Mouse (Mus musculus) ES-Bruce4 (cell line): ENCODE measurements around the gene 1810030O07Rik. TPM values are rescaled to one million over a fixed set of nuclear protein-coding genes. Genes with fewer than 3 reads are reported as not detected.
A peak's percentile ranks its signal among the peaks of the same experiment; 100 is the strongest.
"Not testable (repeated sequence)": the region's sequence is repeated elsewhere in the genome, so short reads cannot be mapped to it uniquely, and the experiment has no call there.

Source experiments
- H3K27ac ChIP-seq: 2 replicates; pipeline ENCODE4 v1.5.1; 2012; ENCODE audit warnings: low read length, inconsistent platforms; ENCODE audit not compliant: insufficient read depth
- H3K27me3 ChIP-seq: 2 replicates; pipeline ENCODE4 v1.6.1; 2012; ENCODE audit warnings: mild to moderate bottlenecking, low read length, inconsistent platforms; ENCODE audit not compliant: control insufficient read depth, poor library complexity, insufficient read depth, severe bottlenecking
- H3K36me3 ChIP-seq: 2 replicates; pipeline ENCODE4 v1.6.1; 2012; ENCODE audit warnings: inconsistent platforms, mild to moderate bottlenecking, low read length, moderate library complexity; ENCODE audit not compliant: control insufficient read depth, poor library complexity, insufficient read depth, severe bottlenecking
- H3K4me1 ChIP-seq: one replicate; pipeline ENCODE4 v1.8.1; 2011; ENCODE audit warnings: low read length; ENCODE audit not compliant: control insufficient read depth, insufficient read depth
- H3K4me3 ChIP-seq: 2 replicates; pipeline ENCODE4 v1.5.1; 2011; ENCODE audit warnings: low read depth, mild to moderate bottlenecking, low read length
- H3K9ac ChIP-seq: 2 replicates; pipeline ENCODE4 v1.6.1; 2012; ENCODE audit warnings: low read depth, mild to moderate bottlenecking, inconsistent platforms; ENCODE audit not compliant: poor library complexity, severe bottlenecking
- H3K9me3 ChIP-seq: replicated peaks from 2 replicates; pipeline ENCODE4 v1.6.1; 2012; ENCODE audit warnings: mild to moderate bottlenecking, low read length, inconsistent platforms; ENCODE audit not compliant: control insufficient read depth, poor library complexity, insufficient read depth, severe bottlenecking
- CTCF ChIP-seq: IDR thresholded peaks from one replicate; pipeline ENCODE4 v1.8.1; 2011; ENCODE audit warnings: low read depth, low read length
- EP300 ChIP-seq: IDR thresholded peaks from 2 replicates; pipeline ENCODE4 v1.6.1; 2011; ENCODE audit warnings: low read depth, low read length; ENCODE audit not compliant: insufficient read depth
- POLR2A ChIP-seq: IDR thresholded peaks from one replicate; pipeline ENCODE4 v1.8.1; 2011; ENCODE audit warnings: low read length; ENCODE audit not compliant: insufficient read depth
- polyA plus RNA-seq: library from polyadenylated mRNA; stranded (reverse); fragments of >200 nt; gene quantifications from 2 replicates; pipeline ENCODE4 v1.2.4, GENCODE M21; 2011; ENCODE audit warnings: low read depth; ENCODE audit not compliant: missing spikeins, insufficient read depth, insufficient read length

Gene 1810030O07Rik
- polyA plus RNA-seq, 1 experiment = 22.1 TPM

- H3K9ac ChIP-seq = no peak overlapping the region
- H3K4me3 ChIP-seq = no peak overlapping the region
- TF ChIP-seq CTCF = no peak
- no peak for TF ChIP-seq POLR2A
- TF ChIP-seq EP300 = no peak
- peaks cover 4% of the 10 kb centered on the region; the same call in 1 of the 2 replicates for H3K36me3 ChIP-seq
- H3K4me1 ChIP-seq = no peaks in the 10 kb centered on the region
- no peaks in the 10 kb centered on the region for H3K27me3 ChIP-seq
- H3K27ac ChIP-seq = no peak overlapping the region
- H3K9me3 ChIP-seq = no peaks in the 10 kb centered on the region
Observed at GRCm38 (mm10) chrX:12653879-12654278, 19.6 kb downstream of the 1810030O07Rik start.

GRCm38 (mm10) chrX:12651906-12652305 is 21.6 kb downstream of the 1810030O07Rik start:
- Histone ChIP-seq H3K4me3 (peak overlapping the region; percentile 85), H3K9ac (peak overlapping the region; percentile 1; the same call in 1 of the 2 replicates), H3K27ac (no peak overlapping the region), H3K27me3 (no peaks in the 10 kb centered on the region), H3K4me1 (no peaks in the 10 kb centered on the region), H3K36me3 (no peaks in the 10 kb centered on the region), H3K9me3 (no peaks in the 10 kb centered on the region)
- TF ChIP-seq EP300 (no peak), POLR2A (no peak), CTCF (no peak)

- H3K9me3 ChIP-seq = no peaks in the 10 kb centered on the region
- no peak overlapping the region for H3K9ac ChIP-seq
- no peak overlapping the region for H3K4me3 ChIP-seq
- H3K4me1 ChIP-seq = no peaks in the 10 kb centered on the region
- H3K36me3 ChIP-seq = no peaks in the 10 kb centered on the region
- no peak for TF ChIP-seq EP300
- no peak for TF ChIP-seq CTCF
- no peak for TF ChIP-seq POLR2A
- H3K27ac ChIP-seq = no peak overlapping the region
- no peaks in the 10 kb centered on the region for H3K27me3 ChIP-seq
Observed at GRCm38 (mm10) chrX:12645531-12646304, 27.8 kb downstream of the 1810030O07Rik start.

- no peaks in the 10 kb centered on the region for H3K27me3 ChIP-seq
- H3K4me1 ChIP-seq = no peaks in the 10 kb centered on the region
- no peaks in the 10 kb centered on the region for H3K9me3 ChIP-seq
- H3K9ac ChIP-seq = no peak overlapping the region
- H3K36me3 ChIP-seq = no peaks in the 10 kb centered on the region
- no peak overlapping the region for H3K4me3 ChIP-seq
- TF ChIP-seq POLR2A (no peak), EP300 (no peak), CTCF (no peak)
- H3K27ac ChIP-seq = no peak overlapping the region
Observed at GRCm38 (mm10) chrX:12644976-12645375, 28.5 kb downstream of the 1810030O07Rik start.

- no peak overlapping the region for H3K9ac ChIP-seq
- H3K36me3 ChIP-seq = no peaks in the 10 kb centered on the region
- no peak overlapping the region for H3K27ac ChIP-seq
- H3K27me3 ChIP-seq = no peaks in the 10 kb centered on the region
- H3K9me3 ChIP-seq = no peaks in the 10 kb centered on the region
- H3K4me3 ChIP-seq = no peak overlapping the region
- no peak for TF ChIP-seq POLR2A
- TF ChIP-seq CTCF = no peak
- no peak for TF ChIP-seq EP300
- no peaks in the 10 kb centered on the region for H3K4me1 ChIP-seq
Observed at GRCm38 (mm10) chrX:12625131-12625530, 48.3 kb downstream of the 1810030O07Rik start.

- H3K36me3 ChIP-seq, H3K27me3 ChIP-seq, H3K4me1 ChIP-seq, H3K4me3 ChIP-seq, H3K27ac ChIP-seq, H3K9me3 ChIP-seq, H3K9ac ChIP-seq: not testable (repeated sequence)
Observed at GRCm38 (mm10) chrX:12612360-12612759, 61.1 kb downstream of the 1810030O07Rik start.
